Mouse (Mus musculus): ENCODE data around the gene Rcn2. TPM values are rescaled to one million over a fixed set of nuclear protein-coding genes. Genes with fewer than 3 reads are reported as not detected.

Rcn2 gene
- 6.5 and 7.2 TPM in 2 replicates for total RNA-seq (2023)

DNA sequence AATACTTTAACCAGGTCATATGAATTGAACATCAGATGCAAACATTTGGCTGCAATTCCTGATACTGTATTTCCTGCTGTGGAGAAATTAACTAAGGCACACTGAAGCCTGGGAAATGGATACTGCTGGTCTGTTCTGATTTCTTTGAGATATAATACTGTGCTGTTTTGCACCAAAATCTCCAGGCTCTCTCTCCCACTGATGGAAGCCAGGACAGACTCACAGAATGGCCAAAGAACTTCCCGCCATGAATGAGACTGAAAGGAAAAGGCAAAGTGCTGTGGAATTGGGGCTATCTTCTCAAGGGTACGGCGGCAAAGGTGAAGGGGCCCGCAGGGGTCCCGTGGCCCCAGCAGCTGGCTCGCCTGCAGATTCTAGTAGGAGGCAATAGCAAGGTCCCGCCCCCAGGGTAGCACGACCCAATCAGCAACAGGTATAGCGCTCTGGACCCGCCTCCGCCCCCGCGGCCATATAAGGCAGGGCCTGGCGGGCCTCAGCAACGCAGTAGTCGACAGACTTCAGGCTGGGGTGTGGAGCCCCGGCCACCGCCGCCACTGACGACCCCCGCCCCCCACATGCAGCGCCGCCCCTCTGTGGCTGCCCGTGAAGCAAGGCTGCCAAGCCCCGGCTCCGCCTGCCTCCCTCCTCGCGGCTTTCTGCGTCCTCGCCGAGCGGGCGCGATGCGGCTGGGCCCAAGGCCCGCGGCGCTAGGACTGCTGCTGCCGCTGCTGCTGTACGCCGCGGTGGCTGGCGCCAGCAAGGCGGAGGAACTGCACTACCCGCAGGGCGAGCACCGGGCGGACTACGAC lies at the start of gene Rcn2:
TSS of gene Rcn2 (plus strand) at position 474 of the 809 bp plus-strand sequence.

DNA sequence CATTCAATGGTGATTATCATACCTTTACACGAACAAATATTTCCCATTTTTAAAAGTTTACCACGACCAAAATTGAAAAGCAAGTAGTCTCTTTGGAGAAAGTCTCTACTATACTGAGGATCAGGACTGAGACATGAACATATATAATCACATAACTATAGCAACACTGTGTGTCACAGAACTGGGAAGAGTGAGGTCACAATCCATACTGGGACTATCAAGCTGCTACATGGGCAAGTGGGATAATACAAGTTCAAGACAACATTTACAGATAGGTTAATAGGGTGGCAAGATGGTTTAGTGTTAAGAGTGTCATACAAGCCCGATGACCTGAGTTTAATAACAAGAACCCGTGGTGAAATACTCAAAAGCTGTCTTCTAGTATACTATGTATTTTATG lies 31.2 kb upstream of the Rcn2 start, which contains the start of gene 4930563M21Rik:
TSS of gene 4930563M21Rik (minus strand) at position 101 of the 400 bp plus-strand sequence.

DNA sequence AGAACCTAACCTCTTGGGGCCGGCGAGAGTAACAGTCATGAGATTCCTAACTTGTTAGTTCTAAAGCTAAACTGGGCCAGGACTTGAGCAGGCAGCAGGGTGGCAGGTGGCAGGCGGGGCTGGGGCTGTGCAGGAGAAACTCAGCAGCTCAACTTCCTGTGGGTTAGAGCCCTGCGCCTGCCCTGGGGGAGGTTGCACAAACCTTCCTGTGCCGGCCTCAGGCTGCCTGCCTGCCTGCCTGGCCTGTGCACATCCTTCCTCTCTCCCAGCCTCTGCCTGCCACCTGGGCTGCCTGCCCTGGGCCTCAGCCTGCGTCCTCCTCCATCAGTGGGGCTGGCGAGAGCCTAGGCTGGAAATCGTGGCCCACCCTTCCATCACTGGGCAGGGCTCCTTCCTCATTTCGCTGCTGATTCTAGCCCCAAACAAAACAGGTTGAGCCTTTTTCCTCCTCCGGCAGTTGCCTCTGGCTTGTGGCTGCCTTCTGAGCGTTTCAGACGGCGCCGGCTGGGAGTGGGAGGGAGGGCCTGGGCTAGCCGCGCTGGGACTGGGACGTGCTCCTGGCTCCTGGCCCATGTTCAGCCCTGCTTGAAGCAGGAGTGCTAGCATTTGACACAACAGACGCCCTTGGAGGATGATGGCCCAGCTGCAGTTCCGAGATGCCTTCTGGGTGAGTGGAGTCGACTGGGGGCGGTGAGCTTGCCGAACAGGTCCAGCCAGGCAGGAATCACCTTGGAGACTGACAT lies 48.3 kb downstream of the Rcn2 start, which contains the start of gene Pstpip1:
TSS of gene Pstpip1 (plus strand) at position 185 of the 743 bp plus-strand sequence.

Other genes with a start within 250 kb of the Rcn2 start
- gene Scaper, start 103.7 kb upstream of the Rcn2 start, total RNA-seq (2023): 24.6 and 40.7 TPM in 2 replicates
- gene 4930563M21Rik, start 31.3 kb upstream of the Rcn2 start, total RNA-seq (2023): not detected in 2 replicates
- 327 and 395 TPM in 2 replicates for gene Pstpip1, start 48.1 kb downstream of the Rcn2 start, total RNA-seq (2023)
- gene Tspan3, start 123.6 kb downstream of the Rcn2 start, total RNA-seq (2023): 5.9 and 8.5 TPM in 2 replicates